Mouse (Mus musculus) lung, embryonic 14.5 days (tissue): Measurements from ENCODE around the gene Hscb. TPM values are rescaled to one million over a fixed set of nuclear protein-coding genes. Genes with fewer than 3 reads are reported as not detected.
A peak's percentile ranks its signal among the peaks of the same experiment; 100 is the strongest.
"Not testable (repeated sequence)": the region's sequence is repeated elsewhere in the genome, so short reads cannot be mapped to it uniquely, and the experiment has no call there.

Experiments used
- ATAC-seq: fragments of 200-750 bp; cut with Nextera tagmentation; 2 replicates; pipeline ENCODE4 v1.8.0; 2017; ENCODE audit warnings: mild to moderate bottlenecking, moderate TSS enrichment, moderate library complexity; ENCODE audit not compliant: insufficient read depth
- DNase-seq: peaks from one replicate; pipeline ENCODE4 v3.0.0-alpha.2; 2015
- H3K27ac ChIP-seq: fragments of 300-500 bp; sonication (generic); 2 replicates; pipeline ENCODE4 v1.5.1; 2014; ENCODE audit warnings: low read depth, mild to moderate bottlenecking, moderate library complexity
- H3K27me3 ChIP-seq: fragments of 300-500 bp; sonication (generic); 2 replicates; pipeline ENCODE4 v1.6.1; 2014; ENCODE audit warnings: low read length, control low read depth; ENCODE audit not compliant: insufficient read depth
- H3K36me3 ChIP-seq: fragments of 300-500 bp; sonication (generic); 2 replicates; pipeline ENCODE4 v1.6.1; 2014; ENCODE audit warnings: control low read depth; ENCODE audit not compliant: insufficient read depth
- H3K4me1 ChIP-seq: fragments of 300-500 bp; sonication (generic); 2 replicates; pipeline ENCODE4 v1.6.1; 2014; ENCODE audit warnings: antibody characterized with exemption, control low read depth; ENCODE audit not compliant: insufficient read depth
- H3K4me2 ChIP-seq: fragments of 300-500 bp; sonication (generic); 2 replicates; pipeline ENCODE4 v1.6.1; 2014; ENCODE audit warnings: mild to moderate bottlenecking
- H3K4me3 ChIP-seq: fragments of 300-500 bp; sonication (generic); 2 replicates; pipeline ENCODE4 v1.5.1; 2014; ENCODE audit warnings: low read depth, low read length
- H3K9ac ChIP-seq: fragments of 300-500 bp; sonication (generic); 2 replicates; pipeline ENCODE4 v1.6.1; 2014
- H3K9me3 ChIP-seq: fragments of 300-500 bp; sonication (generic); 2 replicates; pipeline ENCODE4 v1.6.1; 2016; ENCODE audit warnings: low read depth, low read length, control low read depth
- CTCF ChIP-seq: IDR thresholded peaks from 2 replicates; pipeline ENCODE4 v1.5.1; 2016; ENCODE audit warnings: antibody characterized with exemption, low read depth
- WGBS: fragments of 180-500 bp; shearing (Covaris S2); extraction: QIAGEN DNeasy Blood & Tissue Kit; methylation state at CpG from one replicate; pipeline ENCODE4 v1.1.7; 2014; 5-methylcytosine and 5-hydroxymethylcytosine counted together
- polyA plus RNA-seq: library from polyadenylated mRNA; unstranded; fragments of >200 nt; fragmentation: Nextera tagmentation; extraction: Ambion mirVana; gene quantifications from 2 replicates; pipeline ENCODE4 v1.2.1, GENCODE M21; 2014

The Hscb gene
- polyA plus RNA-seq, result 25.6 and 28.1 TPM in 2 replicates

DNA sequence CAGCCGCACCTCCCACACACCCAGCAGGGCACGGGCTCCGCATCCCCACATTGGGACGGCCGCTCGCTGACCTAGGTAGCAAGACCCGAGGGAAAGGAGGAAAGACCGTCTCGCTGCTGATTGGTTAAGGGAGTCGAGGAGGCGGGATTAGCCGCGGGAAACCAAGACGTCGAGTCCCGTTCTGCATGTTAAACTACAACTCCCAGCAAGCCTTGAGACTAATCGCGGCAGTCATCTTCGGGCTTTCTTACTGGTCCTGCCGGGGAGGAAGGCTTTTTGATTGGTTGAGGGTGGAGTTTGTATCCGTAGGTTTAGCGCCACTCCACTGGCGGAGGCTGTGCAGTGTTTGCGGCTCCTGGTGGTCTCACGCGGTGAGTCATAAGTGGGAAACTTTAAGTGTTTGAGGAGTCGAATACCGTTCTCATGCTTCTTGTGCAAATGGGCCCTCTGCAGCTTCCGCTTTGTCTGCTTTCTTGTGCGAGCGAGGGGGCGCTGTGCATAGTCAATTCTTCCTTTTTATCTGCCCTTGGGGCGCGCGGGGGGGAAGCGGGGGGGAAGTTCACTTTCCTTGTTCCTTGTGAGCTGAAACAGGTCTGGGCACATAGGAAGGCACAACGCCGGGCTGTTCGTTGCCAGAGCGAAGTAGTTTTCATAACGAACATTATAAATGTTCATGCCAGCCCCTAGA, at the start of gene Hscb, which contains the start of gene Chek2:
Gene Hscb (minus strand): TSS at position 100 of the 688 bp plus-strand sequence.
Gene Chek2 (plus strand): TSS at position 302 of the 688 bp plus-strand sequence.
- H3K36me3 ChIP-seq, result peaks cover 15% of the 10 kb centered on the region
- ATAC-seq (peak; percentile 99), DNase-seq (peak; percentile 99)
- peak within 1 kb of the TSS; percentile 86 for H3K27ac ChIP-seq
- peak within 1 kb of the TSS; percentile 73 for H3K4me3 ChIP-seq
- WGBS, result under 1% methylated on average over 41 of the region's 41 CpGs
- H3K4me2 ChIP-seq, result peak within 1 kb of the TSS; percentile 83
- H3K4me1 ChIP-seq, result no peaks in the 10 kb centered on the region
- no peaks in the 10 kb centered on the region for H3K9me3 ChIP-seq
- no peaks in the 10 kb centered on the region for H3K27me3 ChIP-seq
- H3K9ac ChIP-seq, result peak within 1 kb of the TSS; percentile 75
- TF ChIP-seq CTCF, result peak; percentile 62

DNA sequence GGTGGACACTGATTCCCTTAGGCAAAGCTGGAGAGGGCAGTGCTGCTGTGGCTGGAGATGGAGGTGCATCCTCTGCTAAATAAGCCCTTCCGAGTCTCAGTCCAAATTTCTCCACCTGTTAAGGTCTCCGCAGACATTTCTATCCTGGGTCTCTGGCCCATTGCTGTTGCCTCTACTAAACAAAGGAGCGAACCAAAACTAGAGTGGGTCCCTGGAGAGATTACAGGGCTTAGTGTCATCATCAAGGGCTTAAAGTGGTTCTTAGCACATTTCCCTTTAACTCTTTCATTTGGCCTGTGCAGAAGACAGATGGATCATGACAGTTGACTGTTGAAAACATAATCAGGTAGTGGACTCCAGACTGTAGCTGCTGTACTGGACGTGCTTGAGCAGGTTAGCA, 49.0 kb upstream of the Hscb start:
- ATAC-seq, result no peak
- WGBS, result 83% methylated on average over 4 of the region's 4 CpGs
- Histone ChIP-seq H3K4me1 (no peaks in the 10 kb centered on the region), H3K4me2 (no peak overlapping the region), H3K9ac (no peak overlapping the region), H3K36me3 (peaks cover 12% of the 10 kb centered on the region), H3K27me3 (no peaks in the 10 kb centered on the region), H3K4me3 (no peak overlapping the region), H3K9me3 (no peaks in the 10 kb centered on the region), H3K27ac (no peak overlapping the region)
- no peak for TF ChIP-seq CTCF
- DNase-seq, result no peak

DNA sequence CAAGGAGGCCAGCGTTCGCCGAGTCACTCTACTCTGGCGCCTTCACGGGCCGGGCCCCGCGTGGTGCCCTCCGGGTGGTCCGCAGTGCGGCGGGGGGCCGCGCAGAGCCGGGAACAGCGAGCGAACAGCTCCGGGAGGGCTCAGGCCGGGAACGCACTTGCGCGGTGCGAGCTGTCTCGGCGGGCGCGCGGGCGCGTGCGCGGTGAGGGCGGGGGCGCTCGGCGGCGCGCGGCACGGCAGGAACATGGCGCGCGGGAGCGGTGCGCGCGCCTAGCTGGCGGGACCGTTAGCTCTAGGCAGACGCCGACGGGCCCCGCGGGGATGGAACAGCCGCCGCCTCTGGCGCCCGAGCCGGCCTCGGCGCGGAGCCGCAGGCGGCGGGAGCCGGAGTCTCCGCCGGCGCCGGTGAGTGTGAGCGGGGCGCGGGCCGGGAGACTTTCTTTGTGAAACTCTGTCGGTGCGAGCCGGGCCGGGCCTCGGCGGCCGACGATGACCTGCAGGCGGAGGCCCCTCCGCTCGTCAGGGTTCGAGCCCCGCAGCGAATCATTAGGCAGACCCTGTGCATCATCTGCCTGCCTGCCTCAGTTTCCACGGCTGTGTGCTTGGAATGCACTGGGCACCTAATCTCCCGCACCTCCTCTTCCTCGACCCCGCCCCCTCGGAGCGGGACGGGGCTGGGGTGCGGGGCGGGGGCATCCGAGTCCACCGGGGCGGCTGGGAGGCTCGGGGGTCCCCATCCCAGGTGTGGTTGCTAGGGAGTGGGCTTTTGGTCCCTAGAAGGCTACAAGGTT, 40.2 kb upstream of the Hscb start, which contains the start of gene Ttc28:
Gene Ttc28 (plus strand): TSS at position 220 of the 791 bp plus-strand sequence.
- H3K9ac ChIP-seq, result peak within 1 kb of the TSS; percentile 83
- WGBS, result under 1% methylated on average over 101 of the region's 101 CpGs
- peak within 1 kb of the TSS; percentile 69; the same call in 1 of the 2 replicates for H3K27ac ChIP-seq
- 0 out of 2 replicates have a peak, but pooled peaks cover 6% of the 10 kb centered on the region for H3K36me3 ChIP-seq
- DNase-seq (peak; percentile 94), ATAC-seq (peak; percentile 92)
- no peaks in the 10 kb centered on the region for H3K4me1 ChIP-seq
- peak within 1 kb of the TSS; percentile 80 for H3K4me3 ChIP-seq
- TF ChIP-seq CTCF, result no peak
- no peaks in the 10 kb centered on the region for H3K9me3 ChIP-seq
- no peaks in the 10 kb centered on the region for H3K27me3 ChIP-seq
- H3K4me2 ChIP-seq, result peak within 1 kb of the TSS; percentile 92

DNA sequence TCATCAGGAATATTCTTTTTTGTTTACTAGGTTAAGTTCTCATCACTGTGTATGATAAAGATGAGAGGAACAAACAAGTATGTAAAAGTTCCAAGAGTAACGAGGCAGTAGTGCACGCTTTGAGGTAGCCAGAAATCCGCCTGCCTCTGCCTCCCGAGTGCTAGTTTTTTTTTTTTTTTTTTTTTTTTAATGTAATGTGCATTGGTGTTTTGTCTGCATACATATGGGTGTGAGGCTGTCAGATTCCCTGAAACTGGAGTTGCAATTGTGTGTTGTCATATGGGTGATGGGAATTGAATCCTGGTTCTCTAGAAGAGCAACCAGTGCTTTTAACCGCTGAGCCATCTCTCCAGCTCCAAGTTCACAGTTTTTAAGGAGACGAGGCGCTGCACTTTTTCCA, 39.5 kb upstream of the Hscb start:
- ATAC-seq, result peak; percentile 3; the same call in 1 of the 2 replicates

DNA sequence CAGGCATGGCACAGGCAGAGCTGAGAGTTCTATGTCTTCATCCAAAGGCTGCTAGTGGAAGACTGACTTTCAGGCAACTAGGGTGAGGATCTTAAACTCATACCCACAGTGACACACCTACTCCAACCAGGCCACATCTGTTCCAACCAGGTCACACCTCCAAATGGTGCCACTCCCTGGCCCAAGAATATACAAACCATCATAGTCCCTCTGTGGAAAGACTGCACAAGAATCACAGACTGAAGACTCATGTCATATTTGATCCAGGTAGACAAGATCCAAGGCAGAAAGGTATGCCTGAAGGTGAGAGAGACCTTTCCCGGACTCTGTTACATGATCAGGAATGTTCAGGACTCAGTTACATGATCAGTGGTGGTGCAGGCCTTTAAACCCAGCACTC, 38.9 kb upstream of the Hscb start:
- not testable (repeated sequence) for H3K9me3 ChIP-seq, DNase-seq

More for the DNA sequence above, 39.5 kb upstream of the Hscb start:
- no peak for DNase-seq
- H3K27ac ChIP-seq, result peak overlapping the region; percentile 69; the same call in 1 of the 2 replicates
- H3K9ac ChIP-seq, result peak overlapping the region; percentile 83
- WGBS, result 59% methylated on average over 7 of the region's 7 CpGs
- no peaks in the 10 kb centered on the region for H3K9me3 ChIP-seq
- 0 out of 2 replicates have a peak, but pooled peaks cover 6% of the 10 kb centered on the region for H3K36me3 ChIP-seq
- peak overlapping the region; percentile 92 for H3K4me2 ChIP-seq
- H3K4me1 ChIP-seq, result no peaks in the 10 kb centered on the region
- no peak for TF ChIP-seq CTCF
- H3K4me3 ChIP-seq, result peak overlapping the region; percentile 80
- H3K27me3 ChIP-seq, result no peaks in the 10 kb centered on the region

DNA sequence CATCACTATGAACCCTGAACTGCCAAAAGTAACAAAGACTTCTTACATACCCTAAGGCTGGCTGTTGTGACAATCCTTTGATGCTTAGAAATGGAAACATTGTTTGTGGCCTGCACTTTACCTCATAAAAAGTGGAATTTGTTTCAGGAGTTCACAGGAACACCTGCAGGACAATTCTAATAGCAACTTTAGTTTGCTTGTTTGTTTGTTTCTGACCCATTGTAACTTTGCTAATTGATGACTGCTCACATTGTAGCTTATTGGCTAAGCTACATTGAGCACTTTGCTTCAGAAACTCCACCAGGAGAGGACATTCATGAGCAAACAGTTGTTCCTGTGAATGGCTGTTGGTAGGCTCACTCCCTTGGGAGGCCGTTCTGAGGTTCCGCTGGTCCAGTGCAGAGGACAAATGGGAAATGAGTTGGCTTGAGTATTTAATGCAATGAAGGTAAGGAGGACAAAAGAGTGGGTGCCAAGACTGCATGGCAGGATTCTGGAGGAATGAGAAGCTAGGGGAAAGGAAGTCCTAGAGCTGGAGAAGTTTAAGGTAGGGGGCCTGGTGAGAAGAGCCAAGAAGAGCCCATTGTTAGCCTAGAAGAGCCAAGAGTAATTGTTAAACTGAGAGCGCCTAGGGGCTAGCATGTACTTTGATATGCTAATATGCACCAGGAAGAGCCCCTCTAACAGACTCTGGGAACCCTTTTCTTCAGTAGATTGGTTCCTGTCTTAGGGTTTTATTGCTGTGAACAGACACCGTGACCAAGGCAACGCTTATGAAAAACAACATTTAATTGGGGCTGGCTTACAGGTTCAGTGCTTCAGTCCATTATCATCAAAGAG, 38.3 kb upstream of the Hscb start:
- no peak for ATAC-seq
- 94% methylated on average over 5 of the region's 5 CpGs for WGBS
- H3K4me2 ChIP-seq, result no peak overlapping the region

More for the DNA sequence above, 38.9 kb upstream of the Hscb start:
- not testable (repeated sequence) for H3K4me3 ChIP-seq, H3K27me3 ChIP-seq, H3K4me2 ChIP-seq, H3K4me1 ChIP-seq, H3K9ac ChIP-seq, H3K27ac ChIP-seq, ATAC-seq, H3K36me3 ChIP-seq
- 97% methylated on average over 1 of the region's 1 CpGs for WGBS

More for the DNA sequence above, 38.3 kb upstream of the Hscb start:
- H3K27ac ChIP-seq, result no peak overlapping the region
- no peak overlapping the region for H3K4me3 ChIP-seq
- H3K9me3 ChIP-seq, result no peaks in the 10 kb centered on the region
- no peaks in the 10 kb centered on the region for H3K4me1 ChIP-seq
- no peak for TF ChIP-seq CTCF
- DNase-seq, result no peak
- H3K9ac ChIP-seq, result no peak overlapping the region
- peaks cover 15% of the 10 kb centered on the region; the same call in 1 of the 2 replicates for H3K36me3 ChIP-seq
- no peaks in the 10 kb centered on the region for H3K27me3 ChIP-seq
